Comparison of ENCODE assay signal across 23 mouse cellular contexts in the genomic region with DNA sequence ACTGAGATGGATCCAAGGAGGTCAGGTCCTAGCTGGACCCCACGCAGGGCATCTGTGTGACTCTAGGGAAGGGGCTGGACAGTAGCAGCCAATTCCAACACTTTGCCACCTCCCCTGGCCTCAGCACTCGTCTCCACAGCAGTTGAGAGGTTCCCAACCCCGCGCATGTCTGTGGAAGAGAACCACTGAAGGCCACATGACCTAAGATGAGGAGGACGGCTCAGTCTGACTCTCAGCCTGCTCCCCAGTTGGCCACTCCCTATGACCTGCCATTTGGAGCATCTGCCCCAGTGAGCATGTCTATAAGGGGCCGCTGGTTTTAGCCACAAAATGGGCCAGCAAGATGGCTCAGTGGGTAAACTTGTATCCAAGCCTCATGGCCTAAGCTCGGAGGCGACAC. TPM values are rescaled to one million over a fixed set of nuclear protein-coding genes. Genes with fewer than 3 reads are reported as not detected.
DNase-seq lines count a peak whose midpoint lies in the region; ATAC-seq and TF ChIP-seq lines count a peak whose summit lies in the region.
"Had no signal": no experiment of that assay in that cellular context is flagged by ENCODE, and none has a peak within 500 bp of the region (broad histone marks: within the 10 kb centered on the region; RNA-seq: fewer than 3 reads in every experiment).

No protein-coding gene starts in this region.

- ATAC-seq in hindbrain, embryonic 13.5 days (ENCODE audit: low FRiP score), result no peak
- ATAC-seq in stomach, embryonic 16.5 days (ENCODE audit: insufficient read depth, low FRiP score), result no peak
- no peak for ATAC-seq in stomach, postnatal 0 days (ENCODE audit: low FRiP score, low TSS enrichment)
- ATAC-seq: forebrain, embryonic 14.5 days; forebrain, embryonic 16.5 days had no signal

- H3K4me3 ChIP-seq in hindbrain, embryonic 10.5 days, result no peak overlapping the region
- no peak overlapping the region for H3K4me3 ChIP-seq in hindbrain, embryonic 13.5 days
- no peak overlapping the region for H3K4me3 ChIP-seq in stomach, embryonic 16.5 days (replicated peaks; ENCODE audit: low read length)
- no peak overlapping the region for H3K4me3 ChIP-seq in stomach, postnatal 0 days (ENCODE audit: low read depth, low read length)
- H3K4me3 ChIP-seq: embryonic facial prominence, embryonic 12.5 days; embryonic facial prominence, embryonic 15.5 days; erythroblast, embryonic 14.5 days; forebrain, embryonic 10.5 days; forebrain, embryonic 12.5 days had no signal

- H3K27ac ChIP-seq in hindbrain, embryonic 10.5 days, result 0 out of 2 replicates have a peak overlapping the region, but pooled peaks have one; percentile 10
- H3K27ac ChIP-seq in hindbrain, embryonic 13.5 days, result no peak overlapping the region
- peak overlapping the region; percentile 18; the same call in 1 of the 2 replicates for H3K27ac ChIP-seq in stomach, embryonic 16.5 days (ENCODE audit: low read length)
- H3K27ac ChIP-seq in stomach, postnatal 0 days (replicated peaks), result no peak overlapping the region
- H3K27ac ChIP-seq: embryonic facial prominence, embryonic 12.5 days; embryonic facial prominence, embryonic 15.5 days; forebrain, embryonic 12.5 days had no signal

- TF ChIP-seq EP300 in stomach, postnatal 0 days (optimal IDR thresholded peaks at IDR 0.05), result no peak

- TF ChIP-seq CTCF in stomach, postnatal 0 days (IDR thresholded peaks at IDR 0.05; ENCODE audit: low read depth), result no peak

- no peak overlapping the region for H3K9ac ChIP-seq in hindbrain, embryonic 13.5 days
- H3K9ac ChIP-seq in stomach, embryonic 16.5 days (ENCODE audit: low read length), result no peak overlapping the region
- no peak overlapping the region for H3K9ac ChIP-seq in stomach, postnatal 0 days (ENCODE audit: low read length)
- H3K9ac ChIP-seq: embryonic facial prominence, embryonic 12.5 days; embryonic facial prominence, embryonic 15.5 days; forebrain, embryonic 12.5 days had no signal

- H3K4me2 ChIP-seq in hindbrain, embryonic 13.5 days, result no peak overlapping the region
- H3K4me2 ChIP-seq in stomach, embryonic 16.5 days (ENCODE audit: low read depth, low read length), result no peak overlapping the region
- H3K4me2 ChIP-seq in stomach, postnatal 0 days (replicated peaks; ENCODE audit: low read depth), result no peak overlapping the region
- H3K4me2 ChIP-seq: embryonic facial prominence, embryonic 12.5 days; embryonic facial prominence, embryonic 15.5 days; forebrain, embryonic 12.5 days had no signal

- no peaks in the 10 kb centered on the region for H3K36me3 ChIP-seq in hindbrain, embryonic 10.5 days
- H3K36me3 ChIP-seq in hindbrain, embryonic 13.5 days, result no peaks in the 10 kb centered on the region
- no peaks in the 10 kb centered on the region for H3K36me3 ChIP-seq in stomach, embryonic 16.5 days (ENCODE audit: control insufficient read depth, insufficient read depth, low read length)
- H3K36me3 ChIP-seq in stomach, postnatal 0 days (ENCODE audit: control insufficient read depth, insufficient read depth, low read length), result no peaks in the 10 kb centered on the region
- H3K36me3 ChIP-seq: embryonic facial prominence, embryonic 12.5 days; embryonic facial prominence, embryonic 15.5 days; forebrain, embryonic 10.5 days; forebrain, embryonic 12.5 days had no signal

- DNase-seq in adrenal gland, postnatal 36 days, result peak; percentile 52 to 53
- no peak for DNase-seq in adrenal gland, postnatal 4 days (ENCODE audit: low spot score in 2 of 2)
- no peak for DNase-seq in hindbrain, embryonic 10.5 days (ENCODE audit: low spot score)
- DNase-seq in stomach, postnatal 0 days (ENCODE audit: low spot score), result no peak
- DNase-seq: adrenal gland, postnatal 10 days; adrenal gland, postnatal 25 days; cerebellum, adult 11 months; cerebellum, adult 18-20 months; cerebellum, adult 8-10 months; cerebellum, adult 9-11 months; cerebellum, postnatal 14 days; cerebellum, postnatal 36 days; embryo, embryonic 11 days had no signal

- no peaks in the 10 kb centered on the region for H3K27me3 ChIP-seq in hindbrain, embryonic 10.5 days (ENCODE audit: insufficient read depth, poor library complexity, severe bottlenecking)
- H3K27me3 ChIP-seq in hindbrain, embryonic 13.5 days, result 0 out of 2 replicates have a peak, but pooled peaks cover 2% of the 10 kb centered on the region
- no peaks in the 10 kb centered on the region for H3K27me3 ChIP-seq in stomach, embryonic 16.5 days (ENCODE audit: control insufficient read depth, insufficient read depth, low read length)
- no peaks in the 10 kb centered on the region for H3K27me3 ChIP-seq in stomach, postnatal 0 days (ENCODE audit: control insufficient read depth, insufficient read depth, low read length)
- H3K27me3 ChIP-seq: embryonic facial prominence, embryonic 12.5 days; forebrain, embryonic 12.5 days had no signal

- no peaks in the 10 kb centered on the region for H3K9me3 ChIP-seq in hindbrain, embryonic 10.5 days
- no peaks in the 10 kb centered on the region for H3K9me3 ChIP-seq in hindbrain, embryonic 13.5 days
- H3K9me3 ChIP-seq in stomach, embryonic 16.5 days (replicated peaks; ENCODE audit: control insufficient read depth, low read length), result no peaks in the 10 kb centered on the region
- no peaks in the 10 kb centered on the region for H3K9me3 ChIP-seq in stomach, postnatal 0 days (ENCODE audit: control insufficient read depth, low read length)
- H3K9me3 ChIP-seq: embryonic facial prominence, embryonic 12.5 days; embryonic facial prominence, embryonic 15.5 days; forebrain, embryonic 10.5 days; forebrain, embryonic 12.5 days had no signal

- peaks cover 59% of the 10 kb centered on the region for H3K4me1 ChIP-seq in hindbrain, embryonic 10.5 days (replicated peaks)
- peaks cover 56% of the 10 kb centered on the region for H3K4me1 ChIP-seq in hindbrain, embryonic 13.5 days (replicated peaks)
- H3K4me1 ChIP-seq in stomach, embryonic 16.5 days (ENCODE audit: control insufficient read depth, insufficient read depth, low read length), result peaks cover 16% of the 10 kb centered on the region
- H3K4me1 ChIP-seq in stomach, postnatal 0 days (replicated peaks; ENCODE audit: control insufficient read depth, insufficient read depth), result no peaks in the 10 kb centered on the region

- 81% methylated on average over 8 of the region's 8 CpGs for WGBS in hindbrain, embryonic 10.5 days
- WGBS in hindbrain, embryonic 13.5 days, result 80% methylated on average over 8 of the region's 8 CpGs
- WGBS in stomach, embryonic 16.5 days, result 63% methylated on average over 8 of the region's 8 CpGs
- 73% methylated on average over 8 of the region's 8 CpGs for WGBS in stomach, postnatal 0 days

RNA-seq across cellular contexts. Expression of a gene that starts 34.2 kb away (rescaled TPM):
- 100 to 1,000 TPM in 1 of 2 experiments, 10 to 100 TPM in 1; 52.1 to 118 TPM for total RNA-seq in adrenal gland, postnatal 36 days (2021)
- 10 to 100 TPM; 33.7 to 33.9 TPM for total RNA-seq in adrenal gland, postnatal 4 days (2021)
- 3.9 and 6.5 TPM in 2 replicates for polyA plus RNA-seq in hindbrain, embryonic 10.5 days (2016; fragmentation: Nextera tagmentation; extraction: Ambion mirVana)
- polyA plus RNA-seq in hindbrain, embryonic 13.5 days (2015; fragmentation: Nextera tagmentation; extraction: Ambion mirVana), result 5.8 and 6.4 TPM in 2 replicates
- 1.4 and 1.6 TPM in 2 replicates for polyA plus RNA-seq in stomach, embryonic 16.5 days (2015; fragmentation: Nextera tagmentation; extraction: Ambion mirVana)
- 0.79 and 0.98 TPM in 2 replicates for polyA plus RNA-seq in stomach, postnatal 0 days (2015; fragmentation: Nextera tagmentation; extraction: Ambion mirVana)

RNA-seq across cellular contexts. Expression of a gene that starts 56.2 kb away (rescaled TPM):
- total RNA-seq in adrenal gland, postnatal 36 days (2021), result 1 to 10 TPM; 1.5 to 2.7 TPM
- 1 to 10 TPM; 2.4 to 8.0 TPM for total RNA-seq in adrenal gland, postnatal 4 days (2021)
- polyA plus RNA-seq in hindbrain, embryonic 10.5 days (2016; fragmentation: Nextera tagmentation; extraction: Ambion mirVana), result 0.60 and 0.64 TPM in 2 replicates
- polyA plus RNA-seq in hindbrain, embryonic 13.5 days (2015; fragmentation: Nextera tagmentation; extraction: Ambion mirVana), result 0.53 and 0.65 TPM in 2 replicates
- 2.8 and 3.7 TPM in 2 replicates for polyA plus RNA-seq in stomach, embryonic 16.5 days (2015; fragmentation: Nextera tagmentation; extraction: Ambion mirVana)
- polyA plus RNA-seq in stomach, postnatal 0 days (2015; fragmentation: Nextera tagmentation; extraction: Ambion mirVana), result 2.1 and 2.8 TPM in 2 replicates
- total RNA-seq: MEL had no signal

Comparison
In these comparisons a context has a peak if more than half of its experiments do, and no peak if none do; other contexts are left out.
1. DNase-seq: peak in adrenal gland, postnatal 36 days (2 of 2); none in adrenal gland, postnatal 4 days (0 of 2), hindbrain, embryonic 10.5 days (single experiment) and stomach, postnatal 0 days (single experiment).
2. H3K27ac ChIP-seq: peak in hindbrain, embryonic 10.5 days (single experiment) and stomach, embryonic 16.5 days (single experiment); none in hindbrain, embryonic 13.5 days (single experiment) and stomach, postnatal 0 days (single experiment).